Mouse (Mus musculus): ENCODE results near the gene Lsm2.

- TF ChIP-seq CTCF (IDR thresholded peaks at IDR 0.05; ENCODE audit: extremely low read depth, insufficient read depth, insufficient read length, insufficient replicate concordance): no peak
- TF ChIP-seq POLR2A (IDR thresholded peaks at IDR 0.05; ENCODE audit: low read depth, low read length): no peak
These were observed 21.7 kb upstream of the Lsm2 start for GRCm38 (mm10) chr17:34959881-34960515.
